Mouse (Mus musculus): Measurements from ENCODE around the gene Ankrd17. TPM values are rescaled to one million over a fixed set of nuclear protein-coding genes. Genes with fewer than 3 reads are reported as not detected.

Gene Ankrd17
- 136 TPM for total RNA-seq (2023)

DNA sequence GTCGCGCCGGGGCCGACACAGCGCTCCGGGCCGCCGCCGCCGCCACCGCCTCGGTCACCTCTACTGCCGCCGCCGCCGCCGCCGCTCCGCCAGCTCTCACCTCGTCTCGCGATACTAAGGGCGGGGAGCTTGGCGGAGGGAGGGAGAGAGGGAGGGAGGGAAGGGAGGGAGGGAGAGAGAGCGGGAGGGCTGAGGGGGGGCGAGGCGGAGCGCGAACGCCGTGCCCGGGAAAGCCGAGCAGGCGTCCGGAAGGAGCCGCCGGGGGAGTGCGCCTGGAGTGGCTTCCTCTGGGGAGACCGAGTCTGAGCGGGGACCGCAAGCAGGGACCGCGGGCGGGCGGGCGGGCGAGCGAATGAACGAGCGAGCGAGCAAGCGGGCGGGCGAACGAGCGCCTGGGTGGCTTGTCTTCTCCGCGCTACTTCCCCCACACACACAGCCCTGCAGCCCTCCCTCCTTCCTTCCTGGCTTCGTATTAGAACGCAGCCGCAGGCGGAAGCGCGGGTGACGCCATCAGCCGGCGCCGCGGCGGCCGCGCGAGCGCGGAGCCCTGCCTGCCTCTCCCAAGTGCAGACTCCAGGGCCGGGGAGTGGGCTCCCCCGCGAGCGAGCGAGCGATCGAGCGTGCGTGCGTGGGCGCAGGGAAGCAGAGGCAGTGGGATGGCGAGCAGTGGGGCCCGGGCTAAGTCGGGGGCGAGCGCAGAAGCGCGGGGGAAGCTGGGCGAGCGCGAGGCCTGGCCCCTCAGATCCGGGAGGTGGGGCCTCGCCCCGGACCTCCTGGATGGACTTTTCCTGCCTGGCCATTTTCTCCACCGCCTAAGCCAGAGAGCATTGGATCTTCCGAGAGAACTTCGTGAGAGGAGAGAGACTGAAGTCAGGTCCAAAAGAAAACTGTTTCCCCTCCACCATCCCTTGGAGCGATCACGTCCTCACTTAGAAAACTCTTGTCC lies at the start of gene Ankrd17:
Gene Ankrd17 (minus strand): TSS at position 457 of the 946 bp plus-strand sequence.

DNA sequence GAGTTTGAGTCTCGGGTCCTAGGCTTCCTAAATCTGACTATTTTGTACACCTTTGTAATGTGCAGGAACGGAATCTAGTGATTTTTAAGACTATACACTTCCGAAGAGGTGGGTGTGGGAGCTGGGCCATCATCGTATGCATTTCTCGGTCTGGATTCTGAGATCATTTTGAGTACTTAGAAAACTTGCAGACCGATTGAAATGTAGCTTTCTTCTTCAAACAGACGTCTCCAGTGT lies 608 bp upstream of the Ankrd17 start, which contains the start of gene Gm9958:
Gene Gm9958 (plus strand): TSS at position 138 of the 237 bp plus-strand sequence.

DNA sequence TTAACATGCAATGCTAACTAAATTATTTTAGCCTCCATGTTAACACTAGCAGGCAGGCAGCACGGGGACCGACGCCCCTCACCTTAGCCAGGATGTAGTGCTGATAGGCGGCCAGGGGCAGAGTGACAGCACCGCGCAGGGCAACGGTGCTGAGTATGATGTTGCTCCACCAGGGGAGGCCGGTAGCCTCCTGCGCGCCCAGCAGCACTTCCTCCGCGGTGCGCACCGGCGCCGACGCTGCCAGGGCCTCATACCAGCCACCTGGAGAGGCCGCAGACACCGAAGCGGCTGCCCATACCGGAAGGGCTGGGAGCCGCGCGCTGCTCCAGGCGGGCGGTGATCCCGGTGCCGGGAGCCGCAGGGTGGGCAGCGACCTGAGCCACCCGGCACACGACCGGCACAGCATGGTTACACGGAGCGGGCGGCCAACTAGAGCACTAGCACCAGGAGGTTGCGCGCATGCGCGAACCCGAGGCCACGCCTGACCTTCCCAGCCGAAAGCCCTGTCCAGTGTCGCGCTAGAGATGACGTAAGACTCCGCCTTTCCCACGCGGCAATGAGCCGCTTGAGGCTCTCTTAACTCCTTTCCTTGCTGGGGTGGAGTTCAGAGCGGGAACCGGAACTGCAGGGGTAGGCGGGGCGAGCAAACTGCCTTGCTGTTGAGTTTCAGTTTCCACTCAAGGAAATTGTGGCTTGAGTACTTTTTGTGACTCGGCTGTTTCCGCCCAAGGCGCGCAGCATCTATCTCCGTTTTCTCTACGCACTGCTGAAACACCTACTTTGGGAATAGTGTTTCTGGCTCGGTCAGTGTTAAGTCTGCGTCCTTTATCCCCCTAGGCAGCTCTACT lies 142.6 kb downstream of the Ankrd17 start, which contains the start of gene Cox18:
Gene Cox18 (minus strand): TSS at position 468 of the 848 bp plus-strand sequence.

Other genes starting within 250 kb of the Ankrd17 start
- 22.6 TPM for gene Cox18, start 142.6 kb downstream of the Ankrd17 start, total RNA-seq (2023)
- gene Gm9958, start 627 bp upstream of the Ankrd17 start, total RNA-seq (2023), result 3.2 TPM
- not detected for gene Alb, start 94.3 kb upstream of the Ankrd17 start, total RNA-seq (2023)
- gene Afp, start 124.2 kb upstream of the Ankrd17 start, total RNA-seq (2023), result 9.4 TPM
- gene Afm, start 152.4 kb upstream of the Ankrd17 start, total RNA-seq (2023), result not detected
- not detected for gene 5830473C10Rik, start 194.5 kb upstream of the Ankrd17 start, total RNA-seq (2023)

All from CD8-positive naive resting alpha-beta T cell, adult 57 days (primary cell).